Mouse (Mus musculus) heart, postnatal 4 days (tissue): ENCODE measurements around the gene Vmn1r166. TPM values are rescaled to one million over a fixed set of nuclear protein-coding genes. Genes with fewer than 3 reads are reported as not detected.
"Not testable (repeated sequence)": the region's sequence is repeated elsewhere in the genome, so short reads cannot be mapped to it uniquely, and the experiment has no call there.

ENCODE experiments used
- DNase-seq: peaks from one replicate; pipeline ENCODE4 v3.0.0; 2021
- total RNA-seq, 2 experiments: library from RNA; stranded (reverse); gene quantifications; 2 replicates each; pipeline ENCODE4 v1.2.3; 2021

The Vmn1r166 gene
- not detected for total RNA-seq

GRCm38 (mm10) chr7:23251582-23251981 lies at the start of gene Vmn1r166:
TSS of gene Vmn1r166 (minus strand) at chr7:23251682.
- not testable (repeated sequence) for DNase-seq

DNA sequence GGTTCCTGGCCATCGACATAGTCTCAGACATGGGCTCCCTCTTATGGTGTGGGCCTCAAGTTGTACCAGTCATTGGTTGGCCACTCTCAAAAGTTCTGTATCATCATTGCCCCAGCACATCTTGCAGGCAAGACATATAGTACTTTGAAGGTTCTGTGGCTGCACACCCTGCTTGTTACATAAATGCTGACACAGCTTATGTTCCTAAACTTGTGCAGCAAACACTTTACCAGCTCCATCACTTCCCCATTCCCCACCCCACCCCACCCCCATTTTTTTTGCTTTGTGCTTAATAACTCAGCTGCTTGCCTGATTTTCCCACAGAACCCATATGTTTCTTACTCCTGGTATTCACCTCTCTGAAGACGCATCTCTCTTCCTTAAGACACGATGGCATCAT lies 49.4 kb upstream of the Vmn1r166 start, which contains the start of gene Nlrp4e:
TSS of gene Nlrp4e (plus strand) at position 301 of the 400 bp plus-strand sequence.
- not testable (repeated sequence) for DNase-seq

DNA sequence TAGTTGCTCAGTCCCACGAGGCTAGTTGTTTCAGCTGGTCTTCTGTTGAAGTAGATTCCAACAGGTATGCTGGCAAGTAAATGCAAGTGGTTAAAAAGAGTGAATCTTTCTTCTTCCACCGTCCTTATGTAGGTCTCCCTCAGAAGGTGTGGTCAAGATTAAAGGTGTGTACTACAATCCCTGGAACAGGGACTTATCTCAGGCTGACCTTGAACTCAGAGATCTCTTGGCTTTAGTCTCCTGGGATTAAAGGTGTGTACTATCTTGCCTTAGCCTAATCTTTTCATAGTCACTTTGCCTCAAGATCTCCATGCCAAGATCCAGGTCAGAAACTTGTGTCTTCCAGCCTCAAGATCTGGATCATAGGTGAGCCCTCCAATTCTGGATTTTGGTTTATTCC lies 27.3 kb upstream of the Vmn1r166 start, which contains the start of gene Gm6902:
TSS of gene Gm6902 (minus strand) at position 101 of the 400 bp plus-strand sequence.
- not testable (repeated sequence) for DNase-seq

DNA sequence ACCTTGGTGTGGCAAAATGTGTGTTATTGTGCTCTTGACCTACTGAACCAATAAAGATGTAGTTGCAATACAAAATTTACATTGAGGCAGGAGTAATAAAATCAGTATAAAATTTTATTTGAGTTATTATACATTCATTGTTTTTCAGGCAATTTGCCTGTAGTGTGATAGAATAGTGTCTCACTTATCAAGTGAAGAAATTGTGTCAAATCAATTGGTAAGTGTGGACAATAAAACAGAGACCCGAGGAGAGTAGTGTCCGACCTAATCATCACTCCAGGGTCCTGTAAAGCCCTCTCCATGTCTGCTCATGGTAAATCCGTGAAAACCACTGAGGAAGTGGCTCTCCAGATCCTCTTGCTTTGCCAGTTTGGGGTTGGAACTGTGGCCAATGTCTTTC lies 34.5 kb downstream of the Vmn1r166 start, which contains the start of gene Vmn1r165:
TSS of gene Vmn1r165 (plus strand) at position 301 of the 400 bp plus-strand sequence.
- DNase-seq = not testable (repeated sequence)

Other genes with a start within 250 kb of the Vmn1r166 start
- not detected for gene Gm4216, start 231.8 kb downstream of the Vmn1r166 start, total RNA-seq
- gene Vmn1r163, start 196.1 kb downstream of the Vmn1r166 start, total RNA-seq = not detected
- gene Gm8720, start 184.2 kb downstream of the Vmn1r166 start, total RNA-seq = not detected
- gene Gm10662, start 107.2 kb downstream of the Vmn1r166 start, total RNA-seq = not detected
- not detected for gene Vmn1r165, start 34.4 kb downstream of the Vmn1r166 start, total RNA-seq
- gene Gm6902, start 27.2 kb upstream of the Vmn1r166 start, total RNA-seq = not detected
- gene Nlrp4e, start 49.5 kb upstream of the Vmn1r166 start, total RNA-seq = not detected
- gene Nlrp5, start 134.2 kb upstream of the Vmn1r166 start, total RNA-seq = under 1 TPM in 1 of 2 experiments, not detected in 1; 0.07 TPM